Mouse (Mus musculus) forebrain, embryonic 11.5 days (tissue): ENCODE measurements at regions not wholly inside any gene's neighbourhood (a gene's known extent, or its start where the extent isn't known, plus 50 kb on each side); places are given as distances from the start of the nearest gene placed in this dataset.

Source experiments
- ATAC-seq: fragments of 200-750 bp; cut with Nextera tagmentation; replicated peaks from 2 replicates; pipeline ENCODE4 v1.8.0; 2017; ENCODE audit warnings: moderate TSS enrichment; ENCODE audit not compliant: low FRiP score
- DNase-seq: peaks from one replicate; pipeline ENCODE4 v3.0.0-alpha.2; 2017; ENCODE audit warnings: low spot score
- H3K27ac ChIP-seq: fragments of 300-500 bp; sonication (generic); 2 replicates; pipeline ENCODE4 v1.5.1; 2014; ENCODE audit warnings: low read depth, low read length
- H3K27me3 ChIP-seq: fragments of 300-500 bp; sonication (generic); 2 replicates; pipeline ENCODE4 v1.6.1; 2014; ENCODE audit warnings: mild to moderate bottlenecking, low read length, mixed read lengths; ENCODE audit not compliant: control insufficient read depth, insufficient read depth
- H3K36me3 ChIP-seq: fragments of 300-500 bp; sonication (generic); 2 replicates; pipeline ENCODE4 v1.6.1; 2014; ENCODE audit warnings: mild to moderate bottlenecking, low read length, moderate library complexity, mixed read lengths; ENCODE audit not compliant: control insufficient read depth, insufficient read depth
- H3K4me1 ChIP-seq: fragments of 300-500 bp; sonication (generic); replicated peaks from 2 replicates; pipeline ENCODE4 v1.6.1; 2014; ENCODE audit warnings: low read length, mixed read lengths; ENCODE audit not compliant: control insufficient read depth, insufficient read depth
- H3K4me2 ChIP-seq: fragments of 300-500 bp; sonication (generic); 2 replicates; pipeline ENCODE4 v1.6.1; 2014; ENCODE audit warnings: low read depth, mild to moderate bottlenecking, low read length, moderate library complexity, mixed read lengths; ENCODE audit not compliant: severe bottlenecking
- H3K4me3 ChIP-seq: fragments of 300-500 bp; sonication (generic); 2 replicates; pipeline ENCODE4 v1.5.1; 2014; ENCODE audit warnings: low read depth, low read length
- H3K9ac ChIP-seq: fragments of 300-500 bp; sonication (generic); 2 replicates; pipeline ENCODE4 v1.6.1; 2014; ENCODE audit warnings: low read length
- H3K9me3 ChIP-seq: fragments of 300-500 bp; sonication (generic); 2 replicates; pipeline ENCODE4 v1.6.1; 2016; ENCODE audit warnings: low read length, mixed read lengths; ENCODE audit not compliant: control insufficient read depth
- WGBS: fragments of 180-500 bp; shearing (Covaris S2); extraction: QIAGEN DNeasy Blood & Tissue Kit; methylation state at CpG from one replicate; pipeline ENCODE4 v1.1.7; 2014; 5-methylcytosine and 5-hydroxymethylcytosine counted together

DNA sequence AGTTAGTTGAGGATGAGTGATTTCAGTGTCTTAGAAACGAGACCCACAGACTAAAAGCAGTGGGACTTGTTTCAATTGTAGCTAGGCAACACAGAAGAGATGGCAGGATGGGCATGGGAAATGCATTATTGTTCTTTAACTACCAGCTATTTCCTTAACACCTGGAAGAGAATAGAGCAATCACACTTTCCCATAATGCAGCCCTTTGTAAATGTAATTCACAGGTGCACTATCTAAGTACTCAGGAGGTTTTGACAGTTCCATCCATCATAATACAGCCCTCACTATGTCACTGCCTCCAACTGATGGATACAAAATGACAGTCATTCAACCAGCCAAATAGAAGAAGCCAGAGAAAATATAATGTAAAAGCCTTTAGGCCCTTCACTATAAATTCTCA is 697.3 kb downstream of the Prdm13 start:
- H3K4me2 ChIP-seq, result no peak overlapping the region
- H3K4me1 ChIP-seq, result no peaks in the 10 kb centered on the region
- H3K27ac ChIP-seq, result no peak overlapping the region
- no peaks in the 10 kb centered on the region for H3K27me3 ChIP-seq
- DNase-seq (no peak), ATAC-seq (no peak)
- 73% methylated on average over 1 of the region's 1 CpGs for WGBS
- H3K36me3 ChIP-seq, result no peaks in the 10 kb centered on the region
- H3K4me3 ChIP-seq, result no peak overlapping the region
- no peaks in the 10 kb centered on the region for H3K9me3 ChIP-seq
- H3K9ac ChIP-seq, result no peak overlapping the region

- DNase-seq, result no peak
Measured at GRCm38 (mm10) chr4:20973428-20973827, 712.3 kb downstream of the Prdm13 start.

GRCm38 (mm10) chr4:20972136-20972875 is 713.5 kb downstream of the Prdm13 start:
- Histone ChIP-seq H3K9ac (no peak overlapping the region), H3K9me3 (no peaks in the 10 kb centered on the region), H3K36me3 (no peaks in the 10 kb centered on the region), H3K4me1 (no peaks in the 10 kb centered on the region), H3K27me3 (no peaks in the 10 kb centered on the region), H3K4me3 (no peak overlapping the region), H3K4me2 (no peak overlapping the region), H3K27ac (no peak overlapping the region)
- 88% methylated on average over 7 of the region's 7 CpGs for WGBS
- DNase-seq (no peak), ATAC-seq (no peak)

More at GRCm38 (mm10) chr4:20973428-20973827, 712.3 kb downstream of the Prdm13 start:
- Histone ChIP-seq H3K4me3 (no peak overlapping the region), H3K27me3 (no peaks in the 10 kb centered on the region), H3K4me1 (no peaks in the 10 kb centered on the region), H3K9ac (no peak overlapping the region), H3K9me3 (no peaks in the 10 kb centered on the region), H3K4me2 (no peak overlapping the region), H3K36me3 (no peaks in the 10 kb centered on the region), H3K27ac (no peak overlapping the region)
- ATAC-seq, result no peak
- 89% methylated on average over 1 of the region's 1 CpGs for WGBS

GRCm38 (mm10) chr4:20949696-20950095 is 736.1 kb downstream of the Prdm13 start:
- no peaks in the 10 kb centered on the region for H3K27me3 ChIP-seq
- WGBS, result 65% methylated on average over 2 of the region's 2 CpGs
- H3K9ac ChIP-seq, result no peak overlapping the region
- no peak overlapping the region for H3K27ac ChIP-seq
- H3K4me1 ChIP-seq, result no peaks in the 10 kb centered on the region
- no peak overlapping the region for H3K4me2 ChIP-seq
- no peaks in the 10 kb centered on the region for H3K36me3 ChIP-seq
- DNase-seq, result no peak
- H3K9me3 ChIP-seq, result no peaks in the 10 kb centered on the region
- ATAC-seq, result peak; percentile 51; the same call in 1 of the 2 replicates
- no peak overlapping the region for H3K4me3 ChIP-seq
